Mouse (Mus musculus) liver, postnatal 0 days (tissue): ENCODE results near the gene Aldh6a1. TPM values are rescaled to one million over a fixed set of nuclear protein-coding genes. Genes with fewer than 3 reads are reported as not detected.

ENCODE experiments used
- ATAC-seq: fragments of 200-750 bp; cut with Nextera tagmentation; 2 replicates; pipeline ENCODE4 v1.8.0; 2017; ENCODE audit warnings: mild to moderate bottlenecking, moderate library complexity
- DNase-seq: peaks from one replicate; pipeline ENCODE4 v3.0.0-alpha.2; 2016
- H3K27ac ChIP-seq: fragments of 300-500 bp; sonication (generic); 2 replicates; pipeline ENCODE4 v1.5.1; 2014; ENCODE audit warnings: antibody characterized with exemption, moderate library complexity, mild to moderate bottlenecking, low read depth
- H3K27me3 ChIP-seq: fragments of 300-500 bp; sonication (generic); 2 replicates; pipeline ENCODE4 v1.6.1; 2014; ENCODE audit warnings: low read length, control low read depth, mixed read lengths; ENCODE audit not compliant: insufficient read depth
- H3K36me3 ChIP-seq: fragments of 300-500 bp; sonication (generic); replicated peaks from 2 replicates; pipeline ENCODE4 v1.6.1; 2014; ENCODE audit warnings: mild to moderate bottlenecking, control low read depth, low read length, moderate library complexity, mixed read lengths; ENCODE audit not compliant: insufficient read depth
- H3K4me1 ChIP-seq: fragments of 300-500 bp; sonication (generic); 2 replicates; pipeline ENCODE4 v1.6.1; 2014; ENCODE audit warnings: antibody characterized with exemption, mild to moderate bottlenecking, control low read depth; ENCODE audit not compliant: insufficient read depth
- H3K4me2 ChIP-seq: fragments of 300-500 bp; sonication (generic); 2 replicates; pipeline ENCODE4 v1.6.1; 2014; ENCODE audit warnings: low read depth, mild to moderate bottlenecking, low read length, moderate library complexity, mixed read lengths
- H3K4me3 ChIP-seq: fragments of 300-500 bp; sonication (generic); 2 replicates; pipeline ENCODE4 v1.5.1; 2014; ENCODE audit warnings: low read depth, low read length
- H3K9ac ChIP-seq: fragments of 300-500 bp; sonication (generic); replicated peaks from 2 replicates; pipeline ENCODE4 v1.6.1; 2014; ENCODE audit warnings: mild to moderate bottlenecking, moderate library complexity
- H3K9me3 ChIP-seq: fragments of 300-500 bp; sonication (generic); 2 replicates; pipeline ENCODE4 v1.6.1; 2016; ENCODE audit warnings: mild to moderate bottlenecking, control low read depth, low read length, mixed read lengths
- CTCF ChIP-seq: sonication (generic); IDR thresholded peaks from 2 replicates; pipeline ENCODE4 v1.5.1; 2016; ENCODE audit warnings: antibody characterized with exemption, low read depth
- EP300 ChIP-seq: IDR thresholded peaks from 2 replicates; pipeline ENCODE4 v1.6.1; 2016; ENCODE audit warnings: antibody characterized with exemption, low read depth, mild to moderate bottlenecking
- WGBS: fragments of 180-500 bp; shearing (Covaris S2); extraction: QIAGEN DNeasy Blood & Tissue Kit; methylation state at CpG from one replicate; pipeline ENCODE4 v1.1.7; 2014; ENCODE audit not compliant: insufficient replicate concordance; 5-methylcytosine and 5-hydroxymethylcytosine counted together
- polyA plus RNA-seq: library from polyadenylated mRNA; unstranded; fragments of >200 nt; fragmentation: Nextera tagmentation; extraction: Ambion mirVana; gene quantifications from 2 replicates; pipeline ENCODE4 v1.2.1, GENCODE M21; 2015

Gene Aldh6a1
- polyA plus RNA-seq, 1 experiment from 2014 or later = 99.4 TPM

DNA sequence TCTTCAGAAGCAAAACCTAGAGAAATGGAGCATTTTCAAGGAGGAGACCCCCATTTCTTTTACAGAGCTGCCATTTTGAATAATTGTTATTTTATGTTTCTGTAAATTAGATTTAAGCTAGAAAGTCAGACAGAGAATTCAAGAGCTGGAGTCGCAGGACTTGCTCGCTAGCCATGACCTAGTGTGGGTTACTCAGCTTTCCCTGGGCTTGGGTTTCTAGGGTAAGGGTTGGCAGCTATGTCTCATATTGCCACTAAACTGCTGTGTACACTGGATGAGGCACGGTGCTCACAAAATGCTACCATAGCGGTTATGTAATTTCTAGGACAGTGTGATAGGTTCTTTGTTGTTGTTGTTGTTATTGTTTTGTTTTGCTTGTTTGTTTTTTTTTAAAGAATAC lies 58.1 kb downstream of the Aldh6a1 start:
- H3K36me3 ChIP-seq = peaks cover 10% of the 10 kb centered on the region; the same call in 1 of the 2 replicates

DNA sequence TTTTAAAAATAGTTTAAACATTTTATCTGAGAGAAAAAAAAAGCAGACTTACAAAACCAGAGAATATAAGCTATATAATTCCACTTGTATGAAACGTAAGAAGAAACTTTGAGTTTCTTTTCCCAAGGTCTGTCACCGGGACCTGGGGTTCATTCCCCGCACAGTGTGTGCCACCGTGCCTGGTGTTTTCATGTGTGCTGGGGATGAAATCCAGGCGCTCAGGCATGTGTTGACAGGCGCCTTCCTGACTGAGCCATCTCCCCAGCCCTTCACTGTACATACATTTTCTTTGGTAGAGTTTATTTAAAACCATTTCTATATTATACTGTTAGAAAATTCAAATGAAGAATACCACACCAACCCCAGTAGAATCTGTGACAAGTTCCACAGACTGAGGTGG lies 60.5 kb downstream of the Aldh6a1 start:
- H3K4me2 ChIP-seq = no peak overlapping the region
- TF ChIP-seq EP300 (no peak), CTCF (no peak)
- DNase-seq = no peak
- H3K36me3 ChIP-seq = peaks cover 6% of the 10 kb centered on the region
- WGBS = 79% methylated on average over 6 of the region's 6 CpGs
- H3K9me3 ChIP-seq = no peaks in the 10 kb centered on the region
- H3K27ac ChIP-seq = no peak overlapping the region
- no peaks in the 10 kb centered on the region for H3K27me3 ChIP-seq
- no peak for ATAC-seq
- no peak overlapping the region for H3K9ac ChIP-seq
- H3K4me3 ChIP-seq = no peak overlapping the region
- H3K4me1 ChIP-seq = peaks cover 23% of the 10 kb centered on the region

More for the DNA sequence above, 58.1 kb downstream of the Aldh6a1 start:
- TF ChIP-seq EP300 (no peak), CTCF (no peak)
- peaks cover 19% of the 10 kb centered on the region for H3K4me1 ChIP-seq
- no peak for ATAC-seq
- no peaks in the 10 kb centered on the region for H3K9me3 ChIP-seq
- no peaks in the 10 kb centered on the region for H3K27me3 ChIP-seq
- H3K4me3 ChIP-seq = no peak overlapping the region
- H3K9ac ChIP-seq = no peak overlapping the region
- H3K27ac ChIP-seq = no peak overlapping the region
- no peak for DNase-seq
- WGBS = 93% methylated on average over 4 of the region's 4 CpGs
- no peak overlapping the region for H3K4me2 ChIP-seq

DNA sequence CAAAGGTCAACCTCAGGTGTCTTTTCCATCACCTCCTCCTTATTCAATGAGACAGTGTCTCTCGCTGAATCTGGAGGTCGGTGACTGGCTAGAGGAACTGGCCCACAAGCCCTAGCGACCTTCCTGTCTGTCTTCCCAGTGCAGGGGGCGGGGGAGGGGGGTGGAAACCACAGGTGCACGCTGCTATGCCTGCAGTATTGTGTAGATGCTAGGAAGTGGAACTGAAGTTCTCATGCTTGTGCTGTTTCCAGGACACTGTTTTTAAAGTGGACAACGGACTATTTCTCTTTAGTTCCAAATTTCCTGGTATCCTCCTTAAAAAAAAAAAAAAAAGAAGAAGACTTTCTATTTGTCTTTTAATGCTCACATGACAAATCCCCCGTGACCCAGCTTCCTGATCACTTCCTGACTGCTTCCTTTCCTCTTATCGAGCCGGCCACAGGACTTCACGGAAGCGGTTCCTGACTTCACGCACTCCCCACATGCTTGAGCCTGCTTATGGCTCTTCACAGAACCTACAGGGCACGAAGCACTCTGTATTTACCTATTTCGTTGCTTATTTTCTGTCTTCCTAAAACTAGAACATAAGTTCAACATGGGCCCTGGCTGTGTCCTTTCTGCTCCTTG lies 61.9 kb downstream of the Aldh6a1 start:
- ATAC-seq (peak; percentile 46), DNase-seq (peak; percentile 55)
- Histone ChIP-seq H3K4me1 (peaks cover 31% of the 10 kb centered on the region), H3K4me2 (peak overlapping the region; percentile 36), H3K9ac (no peak overlapping the region), H3K9me3 (no peaks in the 10 kb centered on the region), H3K4me3 (no peak overlapping the region), H3K27ac (peak overlapping the region; percentile 61), H3K27me3 (no peaks in the 10 kb centered on the region), H3K36me3 (peaks cover 6% of the 10 kb centered on the region; the same call in 1 of the 2 replicates)
- 35% methylated on average over 14 of the region's 14 CpGs for WGBS
- TF ChIP-seq EP300 = peak; percentile 34; the same call in 1 of the 2 replicates
- no peak for TF ChIP-seq CTCF

DNA sequence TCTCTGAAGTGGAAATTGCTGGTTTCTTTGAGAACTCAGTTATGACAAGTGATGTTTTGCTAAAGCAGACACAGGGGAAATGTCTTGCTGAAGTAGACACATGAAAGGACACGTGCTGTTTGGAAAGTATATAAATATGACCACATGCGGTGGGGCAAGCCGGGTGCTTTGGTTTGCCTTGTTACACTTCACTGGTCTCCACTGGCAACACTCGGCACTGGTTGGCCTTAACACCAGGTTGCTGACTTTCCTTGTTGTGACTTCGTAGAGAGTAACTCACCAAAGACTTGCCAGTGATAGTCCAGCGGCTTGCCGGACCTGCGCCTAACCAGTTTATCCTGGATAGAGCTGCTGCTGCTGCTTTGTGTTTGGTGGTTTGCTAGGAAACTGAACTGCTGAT lies 62.7 kb downstream of the Aldh6a1 start:
- TF ChIP-seq CTCF = no peak
- TF ChIP-seq EP300 = no peak
- WGBS = 75% methylated on average over 8 of the region's 8 CpGs
- Histone ChIP-seq H3K9me3 (no peaks in the 10 kb centered on the region), H3K4me3 (no peak overlapping the region), H3K4me1 (peaks cover 32% of the 10 kb centered on the region), H3K36me3 (peaks cover 2% of the 10 kb centered on the region; the same call in 1 of the 2 replicates), H3K27me3 (no peaks in the 10 kb centered on the region), H3K4me2 (peak overlapping the region; percentile 36; the same call in 1 of the 2 replicates), H3K27ac (peak overlapping the region; percentile 61), H3K9ac (no peak overlapping the region)
- ATAC-seq = no peak
- no peak for DNase-seq

DNA sequence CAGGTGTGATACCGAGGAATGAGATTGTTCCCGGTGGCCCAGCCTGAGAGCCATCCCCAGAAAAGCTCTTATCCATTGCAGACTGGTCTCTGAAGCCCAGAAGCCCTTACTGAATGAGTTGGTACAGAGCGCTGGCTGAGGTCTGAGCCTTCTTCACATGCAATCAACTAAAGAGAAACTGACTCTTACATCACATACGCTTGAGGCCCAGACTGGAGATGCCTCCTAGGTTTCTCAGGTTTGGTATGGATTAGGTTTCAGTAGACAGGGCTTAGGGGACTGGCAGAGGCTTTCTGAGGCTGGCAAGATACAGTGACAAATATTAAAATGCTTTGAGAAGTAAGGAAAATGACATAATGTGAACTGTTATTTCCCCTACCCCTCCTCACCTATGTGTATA lies 65.4 kb downstream of the Aldh6a1 start:
- H3K4me2 ChIP-seq = no peak overlapping the region
- no peak for DNase-seq
- H3K27me3 ChIP-seq = no peaks in the 10 kb centered on the region
- 79% methylated on average over 4 of the region's 4 CpGs for WGBS
- no peaks in the 10 kb centered on the region for H3K9me3 ChIP-seq
- TF ChIP-seq CTCF (no peak), EP300 (no peak)
- peak overlapping the region; percentile 87 for H3K27ac ChIP-seq
- H3K9ac ChIP-seq = no peak overlapping the region
- H3K4me1 ChIP-seq = peaks cover 32% of the 10 kb centered on the region
- no peak overlapping the region for H3K4me3 ChIP-seq
- peaks cover 3% of the 10 kb centered on the region; the same call in 1 of the 2 replicates for H3K36me3 ChIP-seq
- ATAC-seq = no peak

DNA sequence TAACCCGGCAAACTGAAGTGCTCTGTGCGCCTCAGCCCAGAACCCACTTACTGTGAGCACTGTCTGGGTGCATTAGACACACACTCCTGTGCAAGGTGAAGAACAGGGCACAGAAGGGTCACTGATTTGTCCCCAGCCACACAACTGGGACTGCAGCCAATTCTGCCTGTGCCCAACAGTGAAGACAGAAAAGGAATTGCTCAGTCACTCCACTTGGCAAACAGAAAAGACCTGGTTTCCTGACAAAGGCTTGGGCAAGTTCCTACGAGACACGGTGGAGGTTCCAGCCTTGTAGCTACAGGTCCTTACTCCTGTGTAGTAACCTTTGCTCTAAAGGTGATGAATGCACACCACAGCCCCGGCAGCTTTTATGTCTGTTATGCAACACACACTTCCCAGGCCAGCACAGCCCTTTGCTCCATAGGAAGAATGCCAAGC lies 66.1 kb downstream of the Aldh6a1 start:
- Histone ChIP-seq H3K36me3 (peaks cover 3% of the 10 kb centered on the region; the same call in 1 of the 2 replicates), H3K9me3 (no peaks in the 10 kb centered on the region), H3K4me3 (no peak overlapping the region), H3K27me3 (no peaks in the 10 kb centered on the region), H3K4me2 (0 out of 2 replicates have a peak overlapping the region, but pooled peaks have one; percentile 15), H3K27ac (peak overlapping the region; percentile 87), H3K4me1 (peaks cover 32% of the 10 kb centered on the region), H3K9ac (peak overlapping the region; percentile 44; the same call in 1 of the 2 replicates)
- ATAC-seq (peak; percentile 90), DNase-seq (peak; percentile 58)
- 50% methylated on average over 5 of the region's 5 CpGs for WGBS
- TF ChIP-seq CTCF (no peak), EP300 (peak; percentile 60; the same call in 1 of the 2 replicates)
